In the genomic region with DNA sequence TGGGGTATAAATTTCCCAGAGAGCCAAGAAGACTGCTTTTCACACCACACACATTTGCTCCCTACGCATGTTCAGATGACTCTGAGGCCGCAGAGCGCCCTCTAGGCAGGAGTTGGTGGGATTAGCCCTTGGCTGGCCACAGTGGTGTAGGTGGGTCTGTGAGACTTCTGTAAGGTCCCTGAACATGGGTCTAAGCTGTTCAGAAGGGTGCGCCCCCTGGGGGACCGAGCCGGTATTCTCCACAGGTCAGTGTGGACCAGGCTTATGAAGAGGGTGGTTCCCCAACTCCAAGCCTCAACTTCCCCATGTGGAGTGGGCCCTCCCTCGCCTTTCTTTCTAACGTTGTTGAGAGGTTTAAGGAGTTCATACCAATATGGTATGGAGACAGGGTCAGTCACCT, we compare ENCODE assay signal across 8 mouse cellular contexts. TPM values are rescaled to one million over a fixed set of nuclear protein-coding genes. Genes with fewer than 3 reads are reported as not detected.
DNase-seq lines count a peak whose midpoint lies in the region; ATAC-seq and TF ChIP-seq lines count a peak whose summit lies in the region.

No protein-coding gene starts in this region.

- H3K4me2 ChIP-seq in hindbrain, embryonic 12.5 days (replicated peaks) = no peak overlapping the region

- H3K9ac ChIP-seq in hindbrain, embryonic 12.5 days = no peak overlapping the region
- no peak overlapping the region for H3K9ac ChIP-seq in liver, adult 2 months (ENCODE audit: low read depth, low read length)

- peak; percentile 67 for TF ChIP-seq CTCF in liver, adult 2 months (IDR thresholded peaks at IDR 0.05; ENCODE audit: low read depth, low read length)
- TF ChIP-seq CTCF in olfactory bulb, adult 2 months (IDR thresholded peaks at IDR 0.05; ENCODE audit: insufficient read depth, low read depth, low read length) = peak; percentile 37; the same call in 1 of the 2 replicates

- TF ChIP-seq POLR2A in liver, adult 2 months (IDR thresholded peaks at IDR 0.05; ENCODE audit: extremely low read depth, insufficient read depth, low read length) = no peak
- TF ChIP-seq POLR2A in olfactory bulb, adult 2 months (IDR thresholded peaks at IDR 0.05; ENCODE audit: insufficient read depth, low read depth, low read length) = no peak

- no peaks in the 10 kb centered on the region for H3K27me3 ChIP-seq in hindbrain, embryonic 12.5 days
- no peaks in the 10 kb centered on the region for H3K27me3 ChIP-seq in liver, adult 2 months (ENCODE audit: control insufficient read depth, insufficient read depth, low read length)

- no peak overlapping the region for H3K4me3 ChIP-seq in hindbrain, embryonic 12.5 days
- no peak overlapping the region for H3K4me3 ChIP-seq in liver, adult 2 months (ENCODE audit: insufficient read depth, low read depth, low read length)
- no peak overlapping the region for H3K4me3 ChIP-seq in olfactory bulb, adult 2 months (ENCODE audit: insufficient read depth, low read depth, low read length)

- no peaks in the 10 kb centered on the region for H3K36me3 ChIP-seq in hindbrain, embryonic 12.5 days
- no peaks in the 10 kb centered on the region for H3K36me3 ChIP-seq in liver, adult 2 months (ENCODE audit: control insufficient read depth, insufficient read depth, low read length)

- peak; percentile 25 to 32 for DNase-seq in heart, adult 18-20 months
- DNase-seq in heart, adult 11 months = no peak
- DNase-seq in CD4-positive helper T cell, adult 2 months (ENCODE audit: low read depth, low spot score) = peak; percentile 64
- peak; percentile 49 for DNase-seq in adrenal gland, postnatal 25 days
- DNase-seq in liver, adult 2 months (ENCODE audit: extremely low read depth, low read depth, low spot score) = peak; percentile 2

- no peak overlapping the region for H3K27ac ChIP-seq in hindbrain, embryonic 12.5 days
- no peak overlapping the region for H3K27ac ChIP-seq in liver, adult 2 months (replicated peaks; ENCODE audit: insufficient read depth, low read depth, low read length)
- no peak overlapping the region for H3K27ac ChIP-seq in olfactory bulb, adult 2 months (ENCODE audit: insufficient read depth, low read depth, low read length)

- no peaks in the 10 kb centered on the region for H3K9me3 ChIP-seq in hindbrain, embryonic 12.5 days (replicated peaks)

- 38% methylated on average over 8 of the region's 8 CpGs for WGBS in hindbrain, embryonic 12.5 days
- 43% methylated on average over 8 of the region's 8 CpGs for WGBS in liver, adult 2 months
- WGBS in olfactory bulb, adult 2 months = 52% methylated on average over 8 of the region's 8 CpGs

- peak; percentile 40; the same call in 1 of the 2 replicates for ATAC-seq in hindbrain, embryonic 12.5 days (ENCODE audit: low FRiP score)
- no peak for ATAC-seq in erythroblast, adult 5-6 weeks (replicated peaks; ENCODE audit: low FRiP score, poor library complexity, severe bottlenecking)

- H3K4me1 ChIP-seq in hindbrain, embryonic 12.5 days = 0 out of 2 replicates have a peak, but pooled peaks cover 6% of the 10 kb centered on the region
- no peaks in the 10 kb centered on the region for H3K4me1 ChIP-seq in liver, adult 2 months (ENCODE audit: control insufficient read depth, insufficient read depth, low read length)
- H3K4me1 ChIP-seq in olfactory bulb, adult 2 months (ENCODE audit: control insufficient read depth, insufficient read depth, low read length) = peaks cover 28% of the 10 kb centered on the region

- no peaks in the 10 kb centered on the region for H3K79me2 ChIP-seq in liver, adult 2 months (ENCODE audit: control insufficient read depth, insufficient read depth, low read length)

RNA-seq across cellular contexts. Expression of gene Gna12, which starts 59.3 kb away (rescaled TPM):
- 100 to 1,000 TPM; 126 to 130 TPM for total RNA-seq in heart, adult 18-20 months (2021)
- 129 and 166 TPM in 2 replicates for total RNA-seq in adrenal gland, postnatal 25 days (2021)
- 57.8 and 60.5 TPM in 2 replicates for polyA plus RNA-seq in hindbrain, embryonic 12.5 days (2016; fragmentation: Nextera tagmentation; extraction: Ambion mirVana)
- total RNA-seq in liver, adult 2 months (2014; rRNA removed) = 43.1 and 56.9 TPM in 2 replicates
- polyA plus RNA-seq in liver, adult 2 months (2012; rRNA removed) = 85.1 and 88.2 TPM in 2 replicates
- not detected in 2 replicates for polyA plus RNA-seq in olfactory bulb, adult 2 months (2012; ENCODE audit: insufficient read depth, insufficient read length, low replicate concordance, missing spikeins)
- total RNA-seq in erythroblast, adult 5-6 weeks (2015; ENCODE audit: low replicate concordance) = 12.1 and 16.1 TPM in 2 replicates
- 9.9 and 11.5 TPM in 2 replicates for total RNA-seq in erythroblast, adult 5-6 weeks (2017; ENCODE audit: low replicate concordance)
